Mouse (Mus musculus) mouse embryonic stem cell (cell line): ENCODE data around the gene Adat1.

Experiments used
- in situ Hi-C, 2 experiments: fragments of 300-500 bp; cut with MboI; formaldehyde crosslinking; loops; 1 replicate in 1 of 2; 3 replicates in 1 of 2; pipeline ENCODE4 v1.14.3; 2019 to 2020; ENCODE audit warnings: low sequenced_read_pairs in 2 of 2, low pct_unique_long_range_greater_than_20kb in 1 of 2, mixed read lengths in 1 of 2; ENCODE audit not compliant: unreplicated experiment in 1 of 2

Gene Adat1

GRCm38 (mm10) chr8:111992013-111992702, at the start of gene Adat1:
Gene Adat1 (minus strand): TSS chr8:111992302.
- in situ Hi-C loops, result no loop called here

- in situ Hi-C loops, result loop anchor here in 1 of 2 experiments (25.0 kb wide), 1 partner anchor 350 kb away; the partner anchor contains the start of gene Ctrb1
Observed at GRCm38 (mm10) chr8:112037521-112037920, 45.4 kb upstream of the Adat1 start.

- in situ Hi-C loops, result loop anchor here in 1 of 2 experiments (25.0 kb wide), 1 partner anchor 347 kb away; the partner anchor contains the start of gene Ctrb1
Observed at GRCm38 (mm10) chr8:112034603-112035002, 42.5 kb upstream of the Adat1 start.

- in situ Hi-C loops, result loop anchor here in 1 of 2 experiments (25.0 kb wide), 1 partner anchor 346 kb away; the partner anchor contains the start of gene Ctrb1
Observed at GRCm38 (mm10) chr8:112033071-112033470, 41.0 kb upstream of the Adat1 start.

GRCm38 (mm10) chr8:112030663-112031062, 38.6 kb upstream of the Adat1 start:
- in situ Hi-C loops, result loop anchor here in 1 of 2 experiments (25.0 kb wide), 1 partner anchor 343 kb away; the partner anchor contains the start of gene Ctrb1

GRCm38 (mm10) chr8:112029455-112029854, 37.4 kb upstream of the Adat1 start:
- in situ Hi-C loops, result loop anchor here in 1 of 2 experiments (25.0 kb wide), 1 partner anchor 342 kb away; the partner anchor contains the start of gene Ctrb1

- in situ Hi-C loops, result no loop called here
Observed at GRCm38 (mm10) chr8:112014936-112015335, 22.8 kb upstream of the Adat1 start, which contains the start of gene Gm6793. Gene Gm6793 (minus strand): TSS chr8:112015036.

GRCm38 (mm10) chr8:112011816-112012242, 19.7 kb upstream of the Adat1 start:
- in situ Hi-C loops, result no loop called here

- in situ Hi-C loops, result no loop called here
Observed at GRCm38 (mm10) chr8:112010997-112011815, 19.1 kb upstream of the Adat1 start, which contains the start of the genes Kars and Terf2ip. Gene Kars (minus strand): TSS chr8:112011323. Gene Terf2ip (plus strand): TSS chr8:112011398.

GRCm38 (mm10) chr8:112009558-112009957, 17.5 kb upstream of the Adat1 start:
- in situ Hi-C loops, result no loop called here

GRCm38 (mm10) chr8:112007669-112008068, 15.6 kb upstream of the Adat1 start:
- in situ Hi-C loops, result no loop called here

GRCm38 (mm10) chr8:112005601-112006000, 13.5 kb upstream of the Adat1 start:
- in situ Hi-C loops, result no loop called here

- in situ Hi-C loops, result no loop called here
Observed at GRCm38 (mm10) chr8:112004754-112005153, 12.7 kb upstream of the Adat1 start.

GRCm38 (mm10) chr8:111992703-111993039, 569 bp upstream of the Adat1 start:
- in situ Hi-C loops, result no loop called here

GRCm38 (mm10) chr8:111991278-111991677, 824 bp downstream of the Adat1 start:
- in situ Hi-C loops, result no loop called here

- in situ Hi-C loops, result no loop called here
Observed at GRCm38 (mm10) chr8:111989911-111990310, 2.2 kb downstream of the Adat1 start.

GRCm38 (mm10) chr8:111984511-111984910, 7.6 kb downstream of the Adat1 start:
- in situ Hi-C loops, result no loop called here

GRCm38 (mm10) chr8:111982116-111982515, 10.0 kb downstream of the Adat1 start:
- in situ Hi-C loops, result no loop called here

- in situ Hi-C loops, result no loop called here
Observed at GRCm38 (mm10) chr8:111978147-111978546, 14.0 kb downstream of the Adat1 start.
